Mouse (Mus musculus) MN1 (cell line): Measurements from ENCODE around the gene Upk1b.
A peak's percentile ranks its signal among the peaks of the same experiment; 100 is the strongest.

ENCODE experiments used
- DNase-seq: peaks from one replicate; pipeline ENCODE4 v3.0.0-alpha.2; 2016; ENCODE audit warnings: low spot score

The Upk1b gene

GRCm38 (mm10) chr16:38761972-38762371, 38.2 kb downstream of the Upk1b start:
- no peak for DNase-seq

DNA sequence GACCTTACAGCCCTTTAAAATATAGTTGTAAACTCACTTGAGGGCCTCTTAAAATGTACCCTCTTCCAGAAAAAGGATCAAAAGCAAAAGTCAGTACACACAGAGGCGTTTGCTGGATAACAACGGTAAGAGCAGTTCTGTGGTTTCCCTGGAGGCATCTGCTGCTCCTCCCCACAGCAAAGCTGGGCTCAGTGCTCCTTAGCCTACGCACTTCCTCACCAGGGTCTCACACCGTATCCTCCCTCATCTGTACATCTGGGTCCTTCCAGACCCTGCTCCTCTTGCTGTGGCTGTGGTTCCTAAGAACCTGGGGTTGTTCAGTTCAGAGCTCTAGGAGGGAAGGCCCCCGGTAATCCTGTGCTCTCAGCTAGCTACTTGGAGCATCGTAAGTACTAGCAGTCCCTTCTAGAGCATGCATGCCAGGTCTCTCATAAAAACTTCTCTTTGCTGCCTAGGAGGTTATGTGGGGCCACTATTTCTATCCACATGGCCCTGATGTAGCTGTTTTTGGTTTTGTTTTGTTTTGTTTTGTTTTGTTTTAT, 39.2 kb downstream of the Upk1b start:
- DNase-seq, result no peak

- DNase-seq, result no peak
Observed at GRCm38 (mm10) chr16:38760239-38760638, 39.9 kb downstream of the Upk1b start.

- DNase-seq, result no peak
Observed at GRCm38 (mm10) chr16:38758104-38758861, 41.8 kb downstream of the Upk1b start.

- no peak for DNase-seq
Observed at GRCm38 (mm10) chr16:38757626-38758025, 42.5 kb downstream of the Upk1b start.

DNA sequence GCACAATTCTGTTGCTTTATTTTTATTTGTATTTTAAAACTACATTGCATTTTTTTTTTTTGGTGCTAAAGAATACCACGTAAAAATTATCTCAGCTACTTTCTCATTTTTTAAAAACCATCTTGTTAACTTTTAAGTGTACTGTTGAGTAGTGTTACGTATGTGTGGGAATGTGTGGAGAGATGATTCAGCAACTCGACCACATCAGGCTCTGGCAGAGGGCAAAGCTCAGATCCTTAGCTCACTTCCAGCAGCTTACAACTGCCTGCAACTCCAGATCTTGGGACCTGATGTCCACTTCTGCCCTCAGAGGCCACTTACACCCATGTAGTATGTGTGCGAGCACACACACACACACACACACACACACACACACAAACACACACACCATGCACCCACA, 43.6 kb downstream of the Upk1b start:
- no peak for DNase-seq

DNA sequence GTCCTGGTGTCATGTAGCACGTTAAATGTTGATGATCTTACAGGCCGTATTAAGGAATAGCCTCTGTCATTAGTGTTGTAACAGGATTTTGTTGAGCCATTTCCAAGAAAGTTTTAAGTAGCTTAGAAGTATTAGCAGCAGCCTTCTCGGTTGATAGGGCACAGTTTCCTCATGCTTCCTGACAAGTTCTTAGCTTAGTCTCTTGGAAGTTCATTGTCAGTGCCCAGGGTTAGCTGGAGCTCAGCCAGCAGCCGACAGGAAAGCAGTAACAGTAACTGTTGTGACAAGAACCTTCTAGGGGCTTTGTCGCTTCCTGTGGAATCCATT, 44.0 kb downstream of the Upk1b start:
- DNase-seq, result no peak

DNA sequence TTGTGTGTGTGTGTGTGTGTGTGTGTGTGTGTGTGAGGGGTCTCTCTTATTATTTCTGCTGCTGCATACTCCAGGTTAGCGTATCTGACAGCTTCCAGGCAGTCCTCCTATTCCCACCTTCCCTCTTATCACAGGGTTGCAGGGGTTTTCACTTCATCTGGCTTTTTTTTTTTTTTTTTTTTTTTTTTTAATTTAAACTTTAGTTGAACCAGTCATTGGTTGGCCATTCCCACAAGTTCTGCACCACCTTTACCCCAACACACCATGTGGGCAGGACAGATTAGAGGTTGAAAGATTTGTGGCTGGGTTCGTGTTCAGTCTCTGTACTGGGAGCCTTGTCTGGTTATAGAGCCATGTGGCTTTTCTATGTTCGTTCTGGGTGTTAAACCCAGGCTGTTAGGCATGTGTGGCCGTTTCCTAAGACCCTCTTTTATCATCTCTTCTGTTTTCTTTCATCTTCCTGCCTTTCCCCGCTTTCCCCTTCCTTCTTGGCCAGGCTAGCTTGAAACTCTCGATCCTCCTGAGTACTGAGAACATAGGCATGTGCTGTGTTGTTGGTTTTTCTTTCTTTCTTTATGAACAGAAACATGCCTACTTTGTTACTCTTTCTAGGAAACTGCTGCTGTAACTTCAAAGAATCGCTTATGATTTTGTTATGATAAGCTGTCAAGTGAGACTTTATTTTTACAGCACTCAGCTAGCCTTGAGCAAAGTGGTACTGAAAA, 44.5 kb downstream of the Upk1b start:
- no peak for DNase-seq

- no peak for DNase-seq
Observed at GRCm38 (mm10) chr16:38753631-38754030, 46.5 kb downstream of the Upk1b start.

GRCm38 (mm10) chr16:38750803-38751202, 49.3 kb downstream of the Upk1b start:
- DNase-seq, result no peak

GRCm38 (mm10) chr16:38743941-38744673, 56.0 kb downstream of the Upk1b start:
- DNase-seq, result no peak

DNA sequence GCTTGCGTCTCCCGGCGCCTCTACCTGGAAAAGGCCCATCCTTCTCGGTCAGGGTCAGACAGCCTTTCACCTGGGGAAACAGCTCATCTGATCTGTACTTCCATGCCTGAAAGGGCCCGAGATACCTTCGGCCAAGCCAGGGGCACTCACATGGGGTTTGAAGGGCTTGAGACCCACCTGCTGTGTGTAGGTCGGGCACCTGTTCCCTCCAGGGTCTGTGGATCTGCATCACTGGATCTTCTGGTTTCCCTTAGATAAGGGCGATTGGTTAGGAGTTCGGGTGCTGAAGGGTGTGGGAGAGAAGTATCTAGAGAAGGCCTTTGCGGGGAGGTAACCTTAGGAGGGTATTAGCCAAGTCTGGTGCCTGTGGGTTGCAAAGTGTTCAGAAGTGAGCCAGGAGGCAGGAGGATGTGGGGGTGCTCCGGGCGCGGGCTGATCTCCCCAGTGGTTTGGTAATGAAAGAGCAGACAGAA, 57.4 kb downstream of the Upk1b start:
- DNase-seq, result no peak

- no peak for DNase-seq
Observed at GRCm38 (mm10) chr16:38742113-38742658, 57.9 kb downstream of the Upk1b start, which contains the start of gene B4galt4. B4galt4 (plus strand) TSS chr16:38742264.

DNA sequence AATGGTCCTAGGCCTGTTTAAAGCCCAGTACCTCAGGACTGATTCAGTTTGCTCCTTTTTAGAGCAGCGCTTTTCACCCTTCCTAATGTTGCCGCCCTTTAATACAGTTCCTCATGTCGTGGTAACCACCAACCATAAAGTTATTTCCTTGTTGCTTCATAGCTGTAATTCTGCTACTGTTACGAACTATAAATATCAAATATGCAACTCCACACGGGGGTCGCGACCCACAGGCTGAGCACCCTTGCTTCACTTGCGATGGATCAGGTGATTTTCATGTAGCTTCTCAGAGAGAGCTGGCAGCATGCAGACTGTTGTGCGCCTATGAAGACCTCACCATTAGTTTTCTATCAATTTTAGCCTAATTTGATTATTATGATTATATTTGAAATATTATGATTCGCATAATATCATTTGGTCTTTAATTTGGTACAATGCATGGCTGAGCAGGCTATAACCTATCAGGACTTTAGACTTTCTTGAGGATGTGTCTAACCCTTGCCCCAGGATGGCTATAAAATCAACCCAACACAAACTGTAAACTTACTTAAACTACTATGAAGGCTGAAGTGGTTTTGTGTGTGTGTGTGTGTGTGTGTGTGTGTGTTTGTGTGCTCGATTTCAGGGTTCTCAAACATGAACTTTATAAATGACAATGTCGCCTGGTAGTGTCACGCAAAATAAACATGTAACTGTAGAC, 58.8 kb downstream of the Upk1b start:
- DNase-seq, result no peak

DNA sequence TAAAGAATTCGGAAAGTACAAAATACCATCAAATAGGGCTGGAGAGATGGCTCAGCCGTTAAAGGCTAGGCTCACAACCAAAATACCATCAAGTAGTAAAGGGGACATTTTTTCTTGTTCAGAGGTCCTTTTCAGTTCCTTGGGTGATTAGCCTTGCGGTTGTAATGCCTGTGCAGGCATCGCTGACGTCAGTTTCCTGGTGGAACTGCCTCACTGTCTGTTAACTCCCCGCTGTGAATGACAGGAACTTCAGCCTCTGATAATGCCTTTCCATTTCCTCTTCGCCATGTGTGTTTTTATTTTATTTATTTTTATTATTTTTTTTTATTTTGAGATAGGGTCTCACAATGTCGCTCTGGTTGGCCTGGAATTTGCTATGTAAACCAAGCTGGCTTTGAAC, 69.2 kb downstream of the Upk1b start:
- DNase-seq, result no peak

- DNase-seq, result peak; percentile 14
Observed at GRCm38 (mm10) chr16:38729610-38730288, 70.4 kb downstream of the Upk1b start.

GRCm38 (mm10) chr16:38729139-38729538, 71.0 kb downstream of the Upk1b start:
- DNase-seq, result no peak

- no peak for DNase-seq
Observed at GRCm38 (mm10) chr16:38728576-38729132, 71.5 kb downstream of the Upk1b start.

- DNase-seq, result no peak
Observed at GRCm38 (mm10) chr16:38724974-38725373, 75.2 kb downstream of the Upk1b start.

DNA sequence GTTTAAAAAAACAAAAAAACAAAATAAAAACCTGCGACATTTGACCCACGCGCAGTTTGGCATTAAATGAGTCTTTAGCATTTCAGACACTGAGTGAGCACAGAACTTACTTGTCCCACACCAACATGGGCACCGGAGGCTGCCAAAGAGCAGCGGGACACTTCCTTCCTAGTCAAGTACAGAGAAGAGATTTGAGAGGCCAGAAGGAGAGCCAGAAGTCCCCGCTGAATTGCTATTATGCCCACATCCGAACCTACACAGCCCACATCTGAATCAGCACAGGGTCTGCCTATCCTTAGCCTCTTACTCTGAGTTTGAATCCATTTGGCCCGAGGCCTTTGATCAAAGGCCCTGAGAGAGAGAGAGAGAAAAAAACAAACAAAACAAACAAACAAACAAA, 75.9 kb downstream of the Upk1b start:
- no peak for DNase-seq
